Mouse (Mus musculus) CH12.LX (cell line): Measurements from ENCODE around the gene Gm4881.

ENCODE experiments used
- CTCF ChIP-seq, 2 experiments: IDR thresholded peaks in 1 of 2; conservative IDR thresholded peaks in 1 of 2; 2 replicates each; pipeline ENCODE4 v1.5.1; 2011 to 2012; ENCODE audit warnings: low read depth in 2 of 2, low read length in 2 of 2, improper control_type of control experiment in 1 of 2, inconsistent platforms in 1 of 2, mild to moderate bottlenecking in 1 of 2, moderate library complexity in 1 of 2
- E2F4 ChIP-seq: IDR thresholded peaks from 2 replicates; pipeline ENCODE4 v1.6.1; 2011; ENCODE audit warnings: low read depth, low read length, improper control_type of control experiment; ENCODE audit not compliant: insufficient replicate concordance
- GABPA ChIP-seq: IDR thresholded peaks from 2 replicates; pipeline ENCODE4 v1.6.1; 2012; ENCODE audit warnings: low read depth, low read length, improper control_type of control experiment, inconsistent platforms; ENCODE audit not compliant: insufficient replicate concordance
- MAX ChIP-seq: IDR thresholded peaks from 2 replicates; pipeline ENCODE4 v1.6.1; 2011; ENCODE audit warnings: low read length, improper control_type of control experiment
- NELFE ChIP-seq: IDR thresholded peaks from 2 replicates; pipeline ENCODE4 v1.6.1; 2011; ENCODE audit warnings: low read depth, low read length, improper control_type of control experiment
- NRF1 ChIP-seq: IDR thresholded peaks from 2 replicates; pipeline ENCODE4 v1.6.1; 2014; ENCODE audit warnings: low read depth, mild to moderate bottlenecking, inconsistent platforms, low read length, improper control_type of control experiment, moderate library complexity
- USF2 ChIP-seq: conservative IDR thresholded peaks from 2 replicates; pipeline ENCODE4 v1.6.1; 2011; ENCODE audit warnings: low read depth, low read length, improper control_type of control experiment

DNA sequence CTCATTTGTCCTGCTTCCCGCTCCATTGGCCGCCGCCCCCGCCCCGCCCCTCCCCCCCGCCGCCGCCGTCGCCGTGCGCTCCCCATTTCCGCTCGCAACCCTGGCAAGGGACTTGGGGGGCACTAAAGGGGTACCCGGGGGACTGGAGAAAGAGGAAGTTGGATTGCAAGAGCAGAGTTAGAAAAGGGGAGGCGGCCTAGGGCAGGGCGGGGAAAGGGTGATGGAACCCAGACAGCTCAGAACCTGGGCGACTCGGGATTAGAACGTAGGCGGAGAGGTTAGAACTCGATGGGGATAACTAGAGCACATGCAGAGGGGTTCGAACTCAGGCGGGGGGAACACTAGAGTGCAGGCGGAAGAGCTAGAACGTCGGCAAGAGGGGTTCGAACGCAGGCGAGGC, 10.2 kb upstream of the Gm4881 start:
- TF ChIP-seq NRF1 (no peak), USF2 (no peak), NELFE (no peak), CTCF (conservative IDR thresholded peaks at IDR 0.05 in 1 of 2, IDR thresholded peaks at IDR 0.05 in 1 of 2; ENCODE audit: low read depth in 2 of 2, low read length in 2 of 2) (no peak), MAX (no peak), E2F4 (no peak), GABPA (no peak)
